Mouse (Mus musculus): ENCODE results near the gene Eri2.

DNA sequence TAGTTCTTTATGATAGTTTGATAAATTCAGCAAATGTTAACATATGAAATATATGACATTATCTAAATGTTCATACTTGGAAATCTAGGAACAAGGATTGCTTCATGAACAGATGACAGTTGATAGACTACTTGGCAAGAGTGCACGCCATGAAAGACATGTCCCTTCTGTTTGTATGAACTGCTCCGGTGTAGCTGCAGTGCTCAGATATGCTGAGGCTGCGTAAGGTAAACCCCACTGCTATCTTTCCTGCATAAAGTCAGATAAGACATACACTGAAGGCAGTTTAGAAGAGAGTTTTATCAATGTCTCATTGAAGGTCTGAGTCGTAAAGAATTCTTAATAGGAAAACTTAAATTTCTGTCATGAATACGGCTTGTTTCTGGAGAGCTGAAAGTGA is 8.9 kb downstream of the Eri2 start:
- TF ChIP-seq CTCF (IDR thresholded peaks at IDR 0.05; ENCODE audit: low read depth, low read length) = no peak
- TF ChIP-seq POLR2A (IDR thresholded peaks at IDR 0.05; ENCODE audit: insufficient read depth, low read length) = no peak
